Mouse (Mus musculus) cerebellum, postnatal 25 days (tissue): ENCODE results near the gene Akap6.

Experiments used
- DNase-seq, 2 experiments: peaks; one replicate each; pipeline ENCODE4 v3.0.0; 2021; ENCODE audit warnings: mixed read lengths in 2 of 2

Akap6 gene

DNA sequence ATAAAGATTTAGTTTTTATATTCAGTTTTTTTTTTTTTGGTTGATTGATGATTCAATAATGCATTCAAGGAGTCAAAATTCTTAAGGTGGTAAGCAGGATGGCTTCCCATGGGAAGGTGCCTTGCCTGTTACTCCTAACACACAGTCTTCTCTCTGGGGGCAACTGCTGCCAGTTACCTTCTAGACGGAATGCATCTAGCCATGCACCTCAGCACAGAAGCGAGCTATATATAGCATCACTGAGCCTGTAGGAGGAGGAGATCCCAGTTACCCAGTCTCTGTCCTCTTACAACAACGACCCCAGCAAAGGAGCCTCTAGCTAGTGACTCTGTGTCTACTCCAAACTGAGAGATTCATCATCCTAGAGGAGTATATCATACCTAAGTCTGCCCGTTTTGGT is 150.1 kb downstream of the Akap6 start:
- DNase-seq = no peak

DNA sequence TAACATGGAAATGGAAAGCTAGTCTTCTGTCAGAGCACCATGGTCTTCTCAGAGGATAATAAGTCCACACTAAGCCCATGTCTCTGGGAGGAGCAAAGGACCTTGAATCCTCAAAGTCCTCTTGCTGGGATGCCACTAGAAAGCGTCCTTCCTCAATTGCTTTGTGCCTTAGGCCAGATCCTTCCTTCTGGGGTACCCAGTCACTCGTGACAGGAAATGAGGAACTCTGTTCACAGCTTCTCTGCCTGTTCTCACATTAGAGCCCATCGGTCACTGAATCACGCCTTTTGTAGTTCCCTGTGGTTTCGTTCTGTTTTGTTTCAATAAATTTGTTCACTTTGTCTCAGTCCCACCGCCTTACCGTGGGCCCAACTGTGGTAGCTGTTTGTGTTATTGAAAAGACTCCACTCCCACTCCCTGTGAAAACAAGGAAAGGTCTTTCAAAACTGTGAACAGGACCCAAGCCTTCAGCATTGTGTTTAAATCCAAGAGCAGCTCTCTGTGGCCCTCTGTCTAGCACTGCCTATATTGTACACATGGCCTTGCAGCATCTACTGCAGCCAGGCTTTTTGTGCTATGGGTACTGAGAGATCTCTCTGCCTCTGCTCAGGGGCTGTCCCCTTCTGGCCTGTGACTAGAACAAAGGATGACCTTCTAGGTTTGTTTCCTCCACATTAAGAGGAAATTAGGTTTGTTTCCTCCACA is 151.3 kb downstream of the Akap6 start:
- DNase-seq = no peak

DNA sequence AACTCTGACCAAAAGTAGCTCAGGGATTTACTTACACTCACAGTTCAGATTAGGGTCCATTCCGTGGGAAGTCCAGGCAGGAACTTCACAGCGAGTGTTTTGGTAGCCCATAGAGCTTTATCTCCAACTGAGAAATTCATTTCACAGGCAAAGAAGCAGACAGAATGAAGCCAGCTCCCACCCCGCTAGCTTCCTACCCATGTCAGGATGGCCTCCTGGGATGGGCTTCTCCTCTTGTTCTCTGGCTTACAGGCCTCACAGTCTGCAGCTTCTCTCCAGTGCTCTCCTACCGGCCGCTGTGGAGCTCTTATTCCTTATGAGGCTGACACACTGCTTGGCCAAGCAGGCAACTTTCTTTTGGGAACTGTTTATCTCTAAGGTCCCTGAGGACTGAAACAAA is 152.0 kb downstream of the Akap6 start:
- no peak for DNase-seq

DNA sequence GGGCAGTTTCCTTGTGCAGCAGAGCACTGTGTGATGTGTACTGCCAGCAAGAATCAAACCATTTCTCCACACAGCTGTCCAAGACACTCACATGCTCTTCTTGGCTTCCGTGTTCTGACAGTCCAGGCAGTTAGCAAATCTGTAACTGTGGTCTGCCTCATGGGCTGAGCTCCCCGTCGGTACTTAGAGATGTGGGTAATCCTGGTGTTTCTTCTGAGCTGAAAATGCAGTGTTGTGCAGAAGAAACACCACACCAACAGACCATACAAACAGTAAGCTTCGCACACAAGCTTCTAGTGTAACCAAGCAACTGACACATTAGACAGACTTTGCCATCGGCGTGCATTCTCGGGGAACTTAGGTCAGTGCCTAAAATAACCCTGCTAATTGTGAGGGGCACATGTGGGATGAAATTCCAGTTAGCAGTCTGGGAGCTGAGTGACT is 155.1 kb downstream of the Akap6 start:
- no peak for DNase-seq

DNA sequence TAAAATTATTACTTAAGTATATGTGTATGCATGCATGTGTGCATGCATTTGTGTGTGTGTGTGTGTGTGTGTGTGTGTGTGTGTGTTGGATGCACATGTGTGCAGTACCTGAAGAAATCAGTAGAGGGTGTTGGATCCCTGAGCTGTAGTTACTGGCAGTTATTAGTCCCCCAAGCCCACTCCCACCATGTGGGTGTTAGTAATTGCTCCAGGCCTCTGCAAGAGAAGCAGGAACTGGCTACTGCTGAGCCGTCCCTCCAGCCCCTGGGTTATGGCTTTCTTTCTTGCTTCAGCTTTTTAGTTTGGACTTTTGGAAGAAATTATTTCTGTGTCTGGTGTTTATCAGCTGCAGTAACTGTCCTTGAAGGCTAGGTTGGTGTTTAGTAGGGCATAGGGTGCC is 156.9 kb downstream of the Akap6 start:
- no peak for DNase-seq

DNA sequence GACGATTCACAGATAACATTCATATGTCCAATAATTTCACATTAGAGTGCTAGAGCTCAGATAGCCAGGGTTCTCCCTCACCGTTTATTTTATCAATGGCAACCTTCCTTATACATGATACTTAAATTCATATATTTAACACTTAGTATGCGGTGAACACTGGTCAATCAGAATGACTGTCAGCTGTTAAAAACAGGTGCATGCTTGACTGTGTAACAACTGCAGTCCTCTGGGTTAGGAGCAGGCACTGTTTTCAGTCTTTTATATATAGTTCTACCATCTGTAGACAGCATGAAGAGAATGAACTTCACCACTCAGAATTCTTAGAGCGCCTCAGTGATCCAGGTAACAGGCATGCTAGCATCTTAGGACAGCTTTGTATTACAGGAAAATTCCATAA is 158.1 kb downstream of the Akap6 start:
- DNase-seq = no peak

DNA sequence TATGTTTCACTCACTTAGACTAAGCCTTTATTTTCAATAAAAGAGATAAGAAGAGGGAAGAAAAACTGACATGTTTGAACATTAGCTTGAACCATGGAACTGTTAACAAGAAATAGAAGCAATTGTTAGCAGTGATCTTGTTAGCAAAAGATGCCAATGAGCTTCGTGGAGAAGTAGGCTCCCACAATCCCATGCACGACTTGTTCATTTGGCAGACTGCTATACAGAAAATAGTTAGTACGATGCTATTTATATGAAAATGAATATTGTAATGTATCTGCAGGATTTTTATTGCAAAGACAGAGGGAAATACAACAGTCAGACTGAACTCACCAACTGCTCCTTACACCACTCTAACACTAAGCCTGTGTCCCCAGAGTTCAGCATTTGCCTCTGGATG is 162.7 kb downstream of the Akap6 start:
- DNase-seq = no peak

DNA sequence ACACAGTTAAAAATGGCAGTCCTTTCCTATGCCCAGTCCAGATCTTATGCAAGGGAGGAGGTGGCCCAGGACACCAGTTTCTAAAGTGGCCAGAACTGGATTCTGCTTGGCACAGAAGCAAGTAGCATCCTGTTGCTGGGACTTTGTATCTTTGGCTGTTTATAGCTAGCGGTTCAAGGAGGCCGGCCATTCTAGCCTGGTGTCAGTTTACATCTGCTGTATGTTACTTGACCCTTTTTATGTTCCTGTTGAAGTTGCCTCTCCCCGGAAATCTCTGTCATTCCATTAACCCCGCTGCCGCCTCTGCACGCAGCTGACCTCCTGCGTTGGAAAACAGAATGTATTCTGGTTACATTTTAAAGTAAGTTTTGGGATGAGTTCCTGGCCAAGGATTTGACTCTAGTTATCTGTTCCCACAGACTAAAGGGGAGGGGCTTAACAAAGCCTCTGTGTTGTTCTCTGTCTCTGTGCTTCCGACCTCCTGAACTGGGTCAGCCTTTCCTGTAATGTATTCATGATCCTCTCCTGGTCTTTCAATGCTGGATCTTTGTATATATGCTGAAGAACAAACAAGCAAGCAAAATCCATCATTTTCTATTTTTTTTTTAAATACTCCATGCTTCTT is 168.9 kb downstream of the Akap6 start:
- DNase-seq = no peak

DNA sequence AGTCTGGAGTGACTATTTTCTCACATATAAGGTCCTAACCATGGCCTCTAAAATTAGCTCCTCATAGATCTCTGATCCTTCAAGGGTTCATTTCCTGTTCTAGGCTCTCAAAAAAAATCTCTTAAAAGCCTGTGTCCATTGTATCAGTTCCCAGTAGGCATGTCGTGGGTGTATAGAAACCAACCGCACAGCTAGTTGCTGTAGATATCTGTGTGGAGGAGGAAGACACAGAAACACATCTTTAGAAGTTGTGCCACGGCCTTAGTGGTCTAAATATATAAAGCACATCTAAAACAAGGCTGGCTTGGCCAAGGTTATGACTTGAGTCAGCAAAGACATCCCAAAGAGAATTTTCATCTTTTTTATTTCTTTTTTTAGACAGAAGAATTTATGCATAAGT is 172.4 kb downstream of the Akap6 start:
- no peak for DNase-seq

DNA sequence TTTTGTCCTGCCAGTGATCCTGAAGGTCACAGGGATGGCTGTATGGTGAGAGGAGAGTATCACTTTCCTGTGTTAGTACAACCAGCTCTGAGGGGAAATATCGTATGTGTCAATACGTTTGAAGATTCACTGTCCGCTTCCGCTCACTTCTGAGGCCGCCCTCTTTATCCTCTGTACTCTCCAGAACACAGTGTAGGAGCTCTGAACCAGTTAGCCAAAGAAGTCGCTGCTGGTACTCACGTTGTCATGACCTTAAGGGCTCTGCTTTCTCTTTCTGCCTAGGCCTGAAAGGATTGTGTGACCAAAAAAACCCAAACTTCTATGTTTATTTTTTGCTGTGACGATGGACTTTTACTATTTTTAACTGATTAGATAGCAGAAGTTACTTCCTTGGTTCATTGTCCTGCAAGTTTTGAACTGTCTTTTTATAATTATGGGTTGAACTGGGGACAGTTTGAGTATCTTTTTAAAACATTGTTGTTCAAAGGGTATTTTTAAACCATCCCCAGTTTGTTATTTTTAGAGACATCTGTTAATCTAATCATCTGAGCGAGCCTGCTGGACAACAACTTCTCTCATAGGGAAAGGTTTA is 175.2 kb downstream of the Akap6 start:
- no peak for DNase-seq

DNA sequence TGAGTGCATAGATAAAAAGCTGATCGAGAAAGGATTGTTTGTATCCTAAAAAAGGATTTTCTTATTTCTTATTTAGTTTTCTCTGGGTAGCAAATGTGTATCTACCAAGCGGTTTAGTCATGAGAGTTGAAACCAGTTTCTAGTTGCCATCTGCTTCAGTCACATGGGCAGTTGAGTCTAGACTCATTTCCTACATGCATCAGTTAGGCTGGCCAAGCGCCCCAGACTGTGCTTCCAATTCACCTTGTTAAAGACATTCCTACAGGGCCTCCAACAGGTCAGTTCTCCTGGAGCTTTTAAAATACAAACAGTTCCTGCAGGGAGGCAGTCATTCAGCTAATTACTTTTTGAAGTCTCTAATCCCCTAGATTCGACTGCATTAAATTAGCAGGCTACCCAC is 176.9 kb downstream of the Akap6 start:
- peak; percentile 51 to 77 for DNase-seq

DNA sequence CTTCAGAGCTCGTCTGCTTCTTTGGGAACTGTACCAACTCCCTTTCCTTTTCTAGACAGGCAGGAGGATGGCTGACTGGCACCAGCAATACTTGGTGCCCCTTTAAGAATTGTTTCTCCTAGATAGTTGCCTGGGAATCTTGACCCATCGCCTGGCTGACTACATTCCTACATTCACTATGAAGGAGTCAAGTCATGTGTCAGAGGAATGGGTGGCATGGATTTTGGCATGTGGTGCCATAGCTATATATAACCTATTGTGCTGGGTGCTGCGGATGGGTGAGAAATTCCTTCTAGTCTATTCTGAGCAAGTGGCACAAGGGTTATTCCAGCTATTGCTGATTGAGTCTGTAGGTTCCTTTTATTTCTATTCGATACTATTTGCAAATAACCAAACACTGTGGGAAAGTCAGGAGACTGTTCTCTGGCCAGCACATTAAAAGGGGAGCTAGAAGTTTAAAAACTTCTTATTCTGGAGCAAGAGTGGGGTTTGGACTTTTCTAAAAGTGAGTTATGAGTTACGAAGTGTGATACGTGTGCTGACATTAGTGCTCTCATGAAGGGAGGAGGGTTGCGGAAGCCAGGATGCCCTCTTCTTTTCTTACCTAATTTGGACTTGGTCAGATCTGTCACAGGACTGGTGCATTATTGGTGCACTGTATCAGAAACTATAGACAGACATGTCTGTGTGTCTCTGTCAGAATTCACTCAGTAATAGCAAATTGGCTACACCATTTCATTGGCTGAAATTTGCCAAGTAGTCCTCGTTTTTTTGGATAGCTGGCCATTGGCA is 178.0 kb downstream of the Akap6 start:
- DNase-seq = no peak

DNA sequence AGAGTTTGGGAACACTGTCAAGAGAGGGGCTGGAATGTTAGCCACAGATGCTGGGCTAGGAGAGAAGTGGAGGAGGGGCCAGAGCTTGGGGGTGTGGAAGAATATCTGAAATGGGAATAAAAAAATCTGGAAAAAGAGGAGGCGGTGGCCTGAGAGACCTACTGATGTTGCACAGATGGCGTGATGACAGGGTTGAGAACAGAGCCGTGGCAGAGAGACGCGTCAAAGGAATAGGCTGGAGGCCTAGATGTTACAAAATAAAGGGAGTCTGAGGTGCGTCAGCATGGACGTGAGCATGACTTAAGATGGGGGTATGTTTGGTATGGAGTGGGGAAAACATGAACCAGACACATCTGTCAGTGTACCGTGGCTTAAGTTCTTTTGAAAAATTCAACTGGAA is 180.1 kb downstream of the Akap6 start:
- no peak for DNase-seq

DNA sequence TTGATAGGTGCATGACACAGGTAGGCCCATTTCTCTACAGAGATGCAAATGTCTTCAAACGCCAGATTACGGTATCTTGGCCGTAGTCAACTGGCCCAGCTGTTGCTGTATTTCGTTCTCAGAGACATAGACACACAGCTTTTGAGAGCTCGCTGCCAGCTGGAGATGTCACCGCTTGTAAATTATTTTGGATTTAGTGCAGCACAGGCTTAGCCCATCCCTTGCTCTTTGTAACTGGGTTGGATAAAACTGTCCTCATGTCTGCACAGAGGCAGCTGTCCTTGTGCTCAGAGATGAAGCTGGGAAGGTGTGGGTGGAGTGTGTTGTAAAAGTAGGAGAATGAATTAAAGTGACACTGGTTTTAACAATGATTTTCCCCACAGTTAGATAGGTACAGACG is 193.3 kb downstream of the Akap6 start:
- no peak for DNase-seq

DNA sequence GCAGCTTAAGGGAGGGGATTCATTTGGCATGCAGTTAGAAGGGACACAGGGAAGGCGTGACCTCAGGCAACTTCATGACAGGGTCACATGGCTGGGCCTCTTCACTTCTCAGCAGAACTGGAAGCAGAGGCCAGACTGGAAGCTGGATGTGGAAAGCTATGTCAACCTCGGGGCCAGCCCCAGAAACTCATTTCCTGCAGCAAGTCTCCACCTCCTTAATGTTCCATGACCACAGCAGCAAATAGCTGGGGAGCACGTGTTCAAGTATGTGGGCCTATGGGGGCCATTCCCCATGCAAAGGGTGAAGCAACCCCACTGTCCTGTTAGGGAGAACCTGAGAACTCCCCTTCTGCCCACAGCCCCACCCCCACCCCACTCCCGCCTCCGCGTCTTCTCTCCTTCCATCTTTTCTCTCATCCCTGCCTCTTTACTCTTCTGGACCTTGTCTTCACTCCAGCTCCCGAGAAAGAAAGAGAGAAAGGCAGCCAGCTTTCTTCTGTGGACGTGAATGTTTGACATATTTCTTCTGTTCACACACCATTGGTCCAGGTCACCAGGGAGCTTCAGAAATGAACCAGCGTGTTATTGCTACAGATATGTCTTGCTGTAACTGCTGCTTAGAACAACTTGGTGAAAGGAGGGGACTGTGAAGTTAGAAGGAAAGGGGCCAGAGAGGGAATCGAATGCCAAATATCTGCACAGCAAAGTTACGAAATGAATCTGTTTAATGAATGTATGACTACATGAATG is 194.6 kb downstream of the Akap6 start:
- DNase-seq = no peak

DNA sequence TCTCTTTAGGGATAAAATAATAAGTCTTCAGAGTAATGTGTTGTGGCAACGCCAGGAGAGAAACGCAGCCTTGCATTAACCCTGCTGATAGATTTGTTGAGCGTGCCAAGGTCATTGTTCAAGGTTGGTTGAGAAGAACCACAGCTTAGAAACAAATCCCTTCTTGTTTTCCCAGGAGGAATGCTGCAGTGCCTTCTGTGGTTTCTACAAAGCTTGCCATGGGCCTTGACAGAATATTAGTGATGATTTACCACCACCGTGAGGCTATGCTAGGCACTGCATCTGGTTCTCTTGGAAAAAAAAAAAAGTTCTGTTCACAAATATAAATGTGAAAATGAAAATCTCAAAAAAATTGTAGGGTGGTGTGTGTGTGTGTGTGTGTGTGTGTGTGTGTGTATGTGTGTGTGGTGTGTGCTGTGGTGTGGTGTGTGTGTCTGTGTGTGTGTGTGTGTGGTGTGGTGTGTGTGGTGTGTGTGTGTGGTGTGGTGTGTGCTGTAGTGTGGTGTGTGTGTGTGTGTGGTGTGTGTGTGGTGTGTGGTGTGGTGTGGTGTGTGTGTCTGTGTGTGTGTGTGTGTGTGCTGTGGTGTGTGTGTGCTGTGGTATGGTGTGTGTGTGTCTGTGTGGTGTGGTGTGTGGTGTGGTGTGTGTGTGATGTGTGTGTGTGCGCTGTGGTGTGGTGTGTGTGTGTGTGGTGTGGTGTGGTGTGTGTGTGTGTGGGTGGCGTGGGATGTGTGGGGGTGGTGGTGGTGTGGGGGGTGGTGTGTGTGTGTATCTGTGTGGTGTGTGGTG is 196.7 kb downstream of the Akap6 start:
- peak; percentile 47 to 67 for DNase-seq

DNA sequence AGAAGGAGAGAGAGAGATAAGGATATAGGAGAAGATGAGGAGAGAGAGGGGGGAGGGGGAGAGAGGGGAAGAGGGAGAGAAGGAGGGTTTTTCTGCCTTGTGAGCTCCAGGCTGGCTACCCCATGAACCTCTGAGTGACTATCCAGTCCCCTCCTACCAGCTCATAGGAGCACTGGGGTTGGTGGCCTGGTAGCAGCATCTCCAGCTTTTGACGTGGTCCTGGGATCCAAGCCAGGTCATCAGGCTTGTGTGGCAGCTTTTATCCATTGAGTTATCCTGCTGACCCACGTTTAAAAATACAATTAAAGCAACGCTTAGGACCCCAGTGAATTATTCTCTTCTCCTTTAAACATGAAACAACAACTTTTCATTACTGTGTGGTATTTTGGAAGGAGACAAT is 197.6 kb downstream of the Akap6 start:
- DNase-seq = peak in 1 of 2 experiments; percentile 36

DNA sequence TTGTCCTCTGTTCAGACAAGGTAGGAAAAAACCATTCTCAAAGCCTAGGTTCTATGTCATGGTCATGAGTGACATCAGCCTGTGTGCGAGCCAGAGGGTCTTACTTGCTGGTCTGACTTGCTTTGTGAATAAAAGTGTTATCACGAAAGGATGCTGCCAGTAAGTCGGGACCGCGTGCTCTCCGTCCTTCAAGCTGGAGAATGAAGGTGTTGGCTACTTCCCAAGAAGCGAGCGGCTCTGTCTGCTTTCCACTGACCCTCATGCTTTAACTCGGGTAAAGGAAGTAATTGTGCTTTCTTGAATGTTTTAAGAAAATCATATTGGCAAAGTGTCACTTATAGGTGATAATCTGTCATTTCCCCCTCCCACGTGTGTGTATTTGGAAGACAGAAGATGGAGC is 198.9 kb downstream of the Akap6 start:
- DNase-seq = peak; percentile 27 to 47

DNA sequence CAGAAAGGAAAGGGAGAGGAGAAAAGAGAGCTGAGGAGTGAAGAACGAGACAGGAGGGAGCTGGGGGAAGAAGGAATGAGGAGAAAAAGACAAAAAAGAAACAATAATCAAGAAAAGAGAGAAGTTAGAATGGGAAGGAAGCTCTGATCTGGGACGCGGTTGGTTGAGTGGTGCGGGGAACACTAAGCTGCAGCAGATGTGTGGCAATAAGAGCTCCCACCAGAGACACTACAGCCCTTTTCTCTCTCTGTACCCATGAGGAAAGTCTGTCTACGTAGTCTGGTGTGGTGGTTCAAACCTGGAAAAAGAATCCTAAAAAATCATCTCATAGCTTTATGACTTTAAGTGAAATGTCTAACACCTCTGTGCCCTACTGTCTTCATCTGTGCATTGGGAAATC is 204.9 kb downstream of the Akap6 start:
- no peak for DNase-seq

DNA sequence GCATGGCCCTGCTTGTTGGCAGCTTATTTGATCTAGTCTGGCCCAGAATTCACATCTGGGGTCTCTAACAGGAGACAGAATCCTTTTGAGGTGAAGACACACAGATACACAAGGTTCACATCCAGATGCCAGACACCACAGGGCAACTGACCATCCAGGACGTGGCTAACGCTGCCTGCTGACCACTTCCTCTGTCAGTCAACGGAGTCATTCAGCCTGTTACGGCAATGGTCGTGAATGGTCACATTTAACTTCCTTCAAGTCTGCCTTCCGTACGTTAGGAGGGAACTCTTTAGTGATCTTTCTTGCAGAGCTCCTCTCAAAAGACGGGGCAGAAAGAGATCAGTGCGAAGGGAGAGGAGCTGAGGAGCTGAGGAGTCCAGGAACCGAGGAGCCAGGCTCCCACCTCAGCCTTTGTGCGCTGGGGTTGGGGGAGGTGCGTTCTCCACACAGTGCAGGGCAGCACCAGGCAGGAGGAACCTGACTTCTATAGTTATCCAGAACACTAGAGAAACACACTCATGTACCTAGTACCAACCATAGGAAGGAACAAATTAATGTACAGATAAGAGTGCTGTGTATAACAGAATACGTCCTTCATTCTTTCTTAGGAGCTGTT is 209.4 kb downstream of the Akap6 start:
- no peak for DNase-seq

DNA sequence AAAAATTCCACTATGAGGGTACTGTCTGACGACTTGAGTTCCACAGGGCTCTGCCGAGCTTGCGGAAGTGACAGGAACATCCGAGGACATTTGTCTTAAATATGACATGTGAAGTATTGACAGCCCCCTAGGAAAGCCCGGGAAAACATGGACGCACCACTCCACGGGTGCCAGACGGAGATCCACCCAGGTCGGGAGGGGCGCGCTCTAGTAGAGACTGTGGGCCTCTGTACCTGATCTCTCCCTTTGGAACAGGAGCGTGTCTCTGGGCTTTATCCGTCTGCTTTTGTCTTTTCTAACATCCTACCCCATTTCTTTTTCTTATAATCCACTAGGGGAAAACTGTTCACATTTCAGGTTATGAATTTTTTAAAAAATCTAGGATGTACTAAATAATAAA is 211.2 kb downstream of the Akap6 start:
- no peak for DNase-seq

DNA sequence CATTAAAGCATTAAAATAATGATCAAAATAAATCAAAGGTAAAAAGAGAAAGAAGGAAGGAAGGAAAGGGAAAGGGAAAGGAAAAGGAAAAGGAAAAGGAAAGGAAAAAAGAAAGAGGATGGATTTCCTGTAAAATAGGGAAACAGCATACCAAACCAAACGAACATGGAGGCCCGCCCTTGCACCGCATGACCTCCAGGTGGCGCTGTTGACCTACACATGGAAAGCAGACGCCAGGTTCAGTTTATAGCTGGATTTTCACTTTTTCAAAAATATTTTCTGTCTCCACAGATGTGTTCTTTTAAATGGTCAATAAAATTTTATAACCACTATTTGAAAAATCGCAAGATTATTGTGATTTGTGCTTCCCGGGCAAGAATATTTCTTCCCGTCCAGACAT is 211.6 kb downstream of the Akap6 start:
- peak; percentile 73 to 83 for DNase-seq
